Mouse (Mus musculus) neural tube, embryonic 13.5 days (tissue): ENCODE results near the gene Gucy2e. TPM values are rescaled to one million over a fixed set of nuclear protein-coding genes. Genes with fewer than 3 reads are reported as not detected.
A peak's percentile ranks its signal among the peaks of the same experiment; 100 is the strongest.

Experiments used
- ATAC-seq: fragments of 200-750 bp; cut with Nextera tagmentation; 2 replicates; pipeline ENCODE4 v1.8.0; 2017; ENCODE audit warnings: low read depth, mild to moderate bottlenecking, moderate TSS enrichment, moderate library complexity
- H3K27ac ChIP-seq: fragments of 300-500 bp; sonication (generic); replicated peaks from 2 replicates; pipeline ENCODE4 v1.5.1; 2015; ENCODE audit warnings: moderate library complexity, mild to moderate bottlenecking, inconsistent platforms
- H3K27me3 ChIP-seq: fragments of 300-500 bp; sonication (generic); 2 replicates; pipeline ENCODE4 v1.6.1; 2015; ENCODE audit warnings: mild to moderate bottlenecking, inconsistent platforms
- H3K36me3 ChIP-seq: fragments of 300-500 bp; sonication (generic); 2 replicates; pipeline ENCODE4 v1.6.1; 2015; ENCODE audit warnings: mild to moderate bottlenecking, inconsistent platforms
- H3K4me1 ChIP-seq: fragments of 300-500 bp; sonication (generic); replicated peaks from 2 replicates; pipeline ENCODE4 v1.6.1; 2015; ENCODE audit warnings: inconsistent platforms
- H3K4me2 ChIP-seq: fragments of 300-500 bp; sonication (generic); 2 replicates; pipeline ENCODE4 v1.6.1; 2015; ENCODE audit warnings: inconsistent platforms, mild to moderate bottlenecking, moderate library complexity
- H3K4me3 ChIP-seq: fragments of 300-500 bp; sonication (generic); 2 replicates; pipeline ENCODE4 v1.5.1; 2015; ENCODE audit warnings: mild to moderate bottlenecking, inconsistent platforms
- H3K9ac ChIP-seq: fragments of 300-500 bp; sonication (generic); 2 replicates; pipeline ENCODE4 v1.6.1; 2015; ENCODE audit warnings: moderate library complexity, mild to moderate bottlenecking, inconsistent platforms
- H3K9me3 ChIP-seq: fragments of 300-500 bp; sonication (generic); 2 replicates; pipeline ENCODE4 v1.6.1; 2016; ENCODE audit warnings: inconsistent platforms
- WGBS: fragments of 180-500 bp; shearing (Covaris S2); methylation state at CpG from one replicate; pipeline ENCODE4 v1.1.7; 2015; 5-methylcytosine and 5-hydroxymethylcytosine counted together
- polyA plus RNA-seq: library from polyadenylated mRNA; unstranded; fragments of >200 nt; fragmentation: Nextera tagmentation; extraction: Ambion mirVana; gene quantifications from 2 replicates; pipeline ENCODE4 v1.2.1, GENCODE M21; 2015

Gene Gucy2e
- polyA plus RNA-seq, 1 experiment from 2014 or later, result 0.21 TPM

DNA sequence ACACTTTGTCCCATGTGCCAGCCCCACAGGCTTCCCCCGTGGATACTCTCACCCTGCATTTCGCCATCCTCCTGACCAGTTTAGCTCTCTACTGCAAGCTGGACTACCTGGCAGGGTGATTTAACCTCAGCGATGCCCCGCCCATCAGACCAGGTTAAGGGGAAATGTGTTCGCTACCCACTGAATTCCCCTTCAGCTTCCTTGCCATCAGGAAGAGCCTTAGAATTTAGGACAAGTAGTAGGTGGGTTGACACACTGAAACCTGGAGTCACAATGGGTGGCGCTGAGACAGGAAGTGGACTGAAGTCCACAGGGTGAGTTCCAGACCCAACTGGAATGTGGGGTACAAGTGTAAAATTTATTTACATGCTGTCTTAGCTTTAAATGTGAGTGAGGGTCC lies 39.1 kb downstream of the Gucy2e start, which contains the start of gene Alox8:
Gene Alox8, minus strand, starts transcription at position 101 of the 400 bp plus-strand sequence.
- peaks cover 42% of the 10 kb centered on the region for H3K27me3 ChIP-seq
- no peak for ATAC-seq
- peaks cover 9% of the 10 kb centered on the region for H3K4me1 ChIP-seq
- no peak within 1 kb of the TSS for H3K27ac ChIP-seq
- no peaks in the 10 kb centered on the region for H3K9me3 ChIP-seq
- H3K36me3 ChIP-seq, result no peaks in the 10 kb centered on the region
- peak within 1 kb of the TSS; percentile 28; the same call in 1 of the 2 replicates for H3K9ac ChIP-seq
- H3K4me3 ChIP-seq, result peak within 1 kb of the TSS; percentile 25
- peak within 1 kb of the TSS; percentile 42 for H3K4me2 ChIP-seq
- WGBS, result 29% methylated on average over 6 of the region's 6 CpGs

DNA sequence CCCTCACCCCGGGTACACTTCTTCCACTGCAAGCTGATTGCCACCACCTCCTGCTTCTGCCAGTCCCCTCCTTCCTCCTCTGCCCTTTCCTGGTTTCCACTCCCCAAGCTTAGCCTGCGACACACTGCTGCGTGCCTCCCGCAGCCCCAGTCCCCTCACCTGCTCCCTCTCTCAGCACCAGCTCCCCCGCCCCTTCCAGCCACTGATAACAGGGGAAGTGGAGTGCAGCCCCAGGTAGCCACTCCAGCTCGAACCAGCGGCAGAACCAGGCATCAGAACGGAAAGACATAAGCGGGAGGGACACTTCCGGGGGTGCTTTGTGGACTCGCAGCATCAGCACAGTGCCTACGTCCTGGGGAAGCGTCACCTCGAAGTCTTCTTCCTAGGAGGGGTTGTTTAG lies 39.6 kb downstream of the Gucy2e start:
- Histone ChIP-seq H3K9me3 (no peaks in the 10 kb centered on the region), H3K4me2 (peak overlapping the region; percentile 42), H3K4me1 (peaks cover 9% of the 10 kb centered on the region), H3K27ac (no peak overlapping the region), H3K36me3 (no peaks in the 10 kb centered on the region), H3K27me3 (peaks cover 42% of the 10 kb centered on the region), H3K4me3 (peak overlapping the region; percentile 25), H3K9ac (peak overlapping the region; percentile 28; the same call in 1 of the 2 replicates)
- no peak for ATAC-seq
- 2% methylated on average over 14 of the region's 14 CpGs for WGBS

DNA sequence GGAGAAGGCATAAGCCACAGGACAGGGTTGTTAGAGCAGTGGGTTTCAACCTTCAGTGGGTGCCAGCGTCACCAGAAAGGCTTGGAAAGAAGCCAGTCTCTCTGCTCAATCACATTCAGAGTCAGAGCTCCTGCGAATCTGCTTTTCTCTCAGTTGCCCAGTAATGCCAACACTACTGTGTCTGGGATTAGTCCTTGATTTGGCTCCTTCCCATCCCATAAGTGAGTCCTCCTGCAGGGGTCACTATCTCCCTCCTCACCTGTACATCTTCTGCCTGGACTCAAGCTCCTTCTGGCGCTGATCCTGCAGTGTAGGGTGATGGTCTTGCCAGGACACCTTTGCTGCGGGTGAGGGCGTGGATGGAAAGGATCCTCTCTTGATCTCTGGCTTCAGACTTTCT lies 40.1 kb downstream of the Gucy2e start:
- WGBS, result 8% methylated on average over 5 of the region's 5 CpGs
- peak overlapping the region; percentile 28; the same call in 1 of the 2 replicates for H3K9ac ChIP-seq
- no peak for ATAC-seq
- no peaks in the 10 kb centered on the region for H3K36me3 ChIP-seq
- no peak overlapping the region for H3K27ac ChIP-seq
- peak overlapping the region; percentile 42 for H3K4me2 ChIP-seq
- peaks cover 9% of the 10 kb centered on the region for H3K4me1 ChIP-seq
- no peaks in the 10 kb centered on the region for H3K9me3 ChIP-seq
- H3K4me3 ChIP-seq, result peak overlapping the region; percentile 25; the same call in 1 of the 2 replicates
- peaks cover 42% of the 10 kb centered on the region for H3K27me3 ChIP-seq

DNA sequence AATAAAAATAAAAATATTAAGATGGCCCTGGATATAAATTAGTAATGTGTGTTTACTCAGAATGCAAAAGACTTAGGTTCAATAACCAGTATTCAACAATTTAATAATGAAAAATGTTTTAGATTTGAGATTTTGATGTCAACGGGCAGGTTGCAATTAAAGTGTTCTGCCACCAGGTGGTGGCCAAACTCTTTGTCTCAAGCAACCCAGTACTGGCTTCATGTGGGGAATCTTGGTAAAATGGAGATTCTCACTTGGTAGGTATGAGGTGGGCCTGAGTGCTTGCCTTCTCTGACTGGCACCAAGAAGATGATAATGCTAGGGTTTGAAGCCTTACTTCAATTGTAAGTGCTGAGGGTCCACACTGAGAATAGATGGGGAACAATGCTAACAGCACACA lies 44.0 kb downstream of the Gucy2e start:
- Histone ChIP-seq H3K9ac (no peak overlapping the region), H3K9me3 (no peaks in the 10 kb centered on the region), H3K4me3 (no peak overlapping the region), H3K36me3 (no peaks in the 10 kb centered on the region), H3K4me2 (no peak overlapping the region), H3K27ac (no peak overlapping the region), H3K27me3 (peaks cover 31% of the 10 kb centered on the region), H3K4me1 (peaks cover 9% of the 10 kb centered on the region)
- no peak for ATAC-seq
- WGBS, result 2% methylated on average over 1 of the region's 1 CpGs

DNA sequence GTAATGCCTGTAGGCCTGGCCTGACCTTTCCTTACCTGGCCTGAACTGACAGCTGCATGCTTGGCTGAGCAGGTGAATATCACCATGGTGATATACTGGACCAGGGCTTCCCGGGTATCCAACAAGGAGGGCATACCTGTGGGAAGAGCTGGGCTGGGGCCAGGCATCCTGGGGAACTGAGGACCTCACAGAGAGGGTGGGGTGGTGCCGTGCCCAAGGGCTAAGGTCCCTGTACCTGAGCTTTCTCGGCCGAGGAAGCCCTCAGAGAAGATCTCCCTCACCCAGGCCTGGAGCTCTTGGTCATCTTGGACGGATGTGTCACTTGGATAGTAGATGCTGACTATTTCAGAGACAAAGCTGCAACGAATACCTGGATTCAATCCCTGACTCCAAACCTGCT lies 50.9 kb downstream of the Gucy2e start:
- Histone ChIP-seq H3K4me1 (no peaks in the 10 kb centered on the region), H3K27me3 (no peaks in the 10 kb centered on the region), H3K9me3 (no peaks in the 10 kb centered on the region), H3K36me3 (no peaks in the 10 kb centered on the region), H3K27ac (no peak overlapping the region), H3K9ac (no peak overlapping the region), H3K4me3 (no peak overlapping the region), H3K4me2 (no peak overlapping the region)
- WGBS, result 86% methylated on average over 6 of the region's 6 CpGs
- ATAC-seq, result no peak

DNA sequence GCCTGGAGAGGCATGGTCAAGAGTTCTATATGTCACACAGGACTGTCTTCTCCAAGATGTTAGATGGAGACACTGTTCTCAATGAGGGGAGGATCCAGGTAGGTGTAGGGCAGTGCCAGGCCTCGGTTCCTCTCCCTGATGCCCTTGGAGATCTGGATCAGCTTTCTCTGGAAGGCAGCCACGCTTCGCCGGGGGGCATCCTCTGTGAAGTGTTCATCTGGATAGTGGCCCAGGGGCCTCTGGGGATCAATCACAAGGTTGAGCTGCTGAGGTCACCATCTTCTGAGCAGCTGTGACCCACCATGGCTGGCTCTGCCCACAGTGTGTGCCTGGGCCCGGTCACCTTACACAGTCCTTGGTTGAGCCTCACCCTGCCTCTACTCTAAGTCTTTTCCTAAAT lies 51.8 kb downstream of the Gucy2e start:
- Histone ChIP-seq H3K27ac (no peak overlapping the region), H3K9me3 (no peaks in the 10 kb centered on the region), H3K4me3 (no peak overlapping the region), H3K4me1 (no peaks in the 10 kb centered on the region), H3K4me2 (no peak overlapping the region), H3K27me3 (no peaks in the 10 kb centered on the region), H3K36me3 (no peaks in the 10 kb centered on the region), H3K9ac (no peak overlapping the region)
- 85% methylated on average over 5 of the region's 5 CpGs for WGBS
- no peak for ATAC-seq

DNA sequence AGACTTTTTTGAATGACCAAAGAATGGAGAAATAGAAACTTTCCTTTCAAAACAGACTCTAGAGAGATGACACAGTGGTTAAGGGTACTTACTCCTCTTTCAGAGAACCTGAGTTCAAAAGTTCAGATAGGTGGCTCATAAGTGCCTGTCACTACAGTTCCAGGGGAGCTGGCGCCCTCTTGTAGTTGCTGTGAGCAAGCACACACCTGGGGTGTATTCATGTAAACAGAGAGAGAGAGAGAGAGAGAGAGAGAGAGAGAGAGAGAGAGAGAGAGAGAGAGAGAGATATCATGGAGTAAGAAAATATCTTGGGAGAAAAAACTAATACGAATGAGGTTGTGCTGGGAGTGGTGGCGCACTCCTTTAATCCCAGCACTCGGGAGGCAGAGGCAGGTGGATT lies 56.7 kb downstream of the Gucy2e start:
- Histone ChIP-seq H3K36me3 (no peaks in the 10 kb centered on the region), H3K4me3 (no peak overlapping the region), H3K4me1 (no peaks in the 10 kb centered on the region), H3K9me3 (no peaks in the 10 kb centered on the region), H3K4me2 (no peak overlapping the region), H3K27me3 (no peaks in the 10 kb centered on the region), H3K9ac (no peak overlapping the region), H3K27ac (no peak overlapping the region)
- no peak for ATAC-seq
- 86% methylated on average over 4 of the region's 4 CpGs for WGBS

DNA sequence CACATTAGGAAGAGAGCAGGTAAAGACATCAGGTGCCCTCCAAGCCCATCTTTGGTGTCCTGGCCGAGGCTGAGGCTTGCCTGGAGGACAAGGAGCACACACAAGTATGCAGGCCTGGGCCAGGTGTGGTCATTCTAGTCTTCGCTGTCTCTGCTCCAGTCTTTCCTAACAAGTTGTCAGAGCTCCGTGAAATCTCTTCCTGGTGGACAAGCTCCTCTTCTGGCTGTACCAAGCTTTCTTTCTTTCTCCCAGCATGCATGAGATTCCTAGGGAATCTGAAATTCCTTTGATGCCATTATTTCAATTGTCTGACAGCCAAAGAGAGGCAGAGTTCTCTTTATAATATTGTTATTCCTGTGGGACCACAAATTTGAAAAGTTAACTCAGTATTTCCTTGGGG lies 57.3 kb downstream of the Gucy2e start:
- ATAC-seq, result no peak
- no peak overlapping the region for H3K4me3 ChIP-seq
- H3K9ac ChIP-seq, result no peak overlapping the region
- no peak overlapping the region for H3K27ac ChIP-seq
- H3K4me2 ChIP-seq, result no peak overlapping the region
- no peaks in the 10 kb centered on the region for H3K36me3 ChIP-seq
- 63% methylated on average over 3 of the region's 3 CpGs for WGBS
- H3K9me3 ChIP-seq, result no peaks in the 10 kb centered on the region
- H3K4me1 ChIP-seq, result no peaks in the 10 kb centered on the region
- no peaks in the 10 kb centered on the region for H3K27me3 ChIP-seq

DNA sequence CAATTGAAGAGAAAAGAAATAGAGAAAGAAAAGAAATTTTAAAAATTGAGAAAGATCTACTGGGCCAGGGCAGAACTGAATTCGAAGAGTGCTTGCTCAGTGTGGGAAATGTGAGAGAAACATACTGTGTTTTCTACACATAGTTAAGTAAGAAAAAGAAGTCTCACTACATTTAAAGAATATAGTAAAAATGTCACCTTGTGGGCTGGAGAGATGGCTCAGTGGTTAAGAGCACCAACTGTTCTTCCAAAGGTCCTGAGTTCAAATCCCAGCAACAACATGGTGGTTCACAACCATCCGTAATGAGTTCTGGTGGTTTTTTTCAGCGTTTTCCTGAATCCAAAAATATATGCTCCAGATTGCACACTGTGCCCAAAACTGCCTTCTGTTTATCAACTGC lies 58.3 kb downstream of the Gucy2e start:
- Histone ChIP-seq H3K4me3 (no peak overlapping the region), H3K27ac (no peak overlapping the region), H3K27me3 (no peaks in the 10 kb centered on the region), H3K9me3 (no peaks in the 10 kb centered on the region), H3K36me3 (no peaks in the 10 kb centered on the region), H3K4me1 (no peaks in the 10 kb centered on the region), H3K9ac (no peak overlapping the region), H3K4me2 (no peak overlapping the region)
- WGBS, result 76% methylated on average over 3 of the region's 3 CpGs
- no peak for ATAC-seq

DNA sequence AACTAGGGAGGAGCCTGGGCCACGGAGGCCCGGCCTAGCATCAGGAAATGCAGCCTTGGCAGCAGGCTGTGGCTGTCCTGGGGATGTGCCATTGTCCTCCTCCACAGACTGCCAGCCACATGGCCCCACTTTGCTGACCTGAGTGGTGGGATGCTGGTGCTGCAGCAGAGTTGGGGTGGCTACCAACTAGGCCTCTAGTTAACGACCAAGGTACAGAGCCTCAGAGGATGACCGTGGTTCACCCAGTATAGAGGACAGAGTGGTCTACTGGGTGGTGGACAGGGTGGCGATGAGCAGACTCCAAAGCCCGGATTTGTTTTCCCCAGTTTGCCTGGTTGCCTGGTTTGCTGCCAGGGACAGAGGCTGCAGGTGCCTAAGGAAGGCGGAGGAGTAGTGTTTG lies 62.1 kb downstream of the Gucy2e start:
- no peaks in the 10 kb centered on the region for H3K27me3 ChIP-seq
- H3K4me1 ChIP-seq, result no peaks in the 10 kb centered on the region
- H3K36me3 ChIP-seq, result no peaks in the 10 kb centered on the region
- ATAC-seq, result no peak
- 90% methylated on average over 7 of the region's 7 CpGs for WGBS
- no peak overlapping the region for H3K4me2 ChIP-seq
- H3K27ac ChIP-seq, result no peak overlapping the region
- H3K4me3 ChIP-seq, result no peak overlapping the region
- H3K9ac ChIP-seq, result no peak overlapping the region
- H3K9me3 ChIP-seq, result no peaks in the 10 kb centered on the region

DNA sequence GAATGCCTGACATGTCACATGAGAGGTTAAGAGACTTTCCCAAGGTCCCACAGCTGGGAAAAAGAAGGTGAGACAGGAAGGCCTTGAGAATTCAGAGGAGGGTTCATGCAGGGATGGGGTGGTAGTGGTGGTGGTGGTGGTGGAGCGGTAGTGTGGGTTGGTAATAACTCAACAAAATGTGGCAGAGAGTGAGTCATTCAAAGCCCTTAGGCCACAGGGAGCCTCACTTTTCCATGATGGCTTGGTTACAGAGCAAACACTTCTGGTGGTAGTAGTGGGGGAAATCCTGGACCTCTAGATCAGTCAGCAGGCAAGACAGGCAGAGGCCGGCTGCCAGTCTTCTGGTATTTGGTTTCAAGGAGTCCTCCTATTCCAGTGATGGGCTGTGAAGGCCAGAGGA lies 64.2 kb downstream of the Gucy2e start:
- Histone ChIP-seq H3K9ac (no peak overlapping the region), H3K4me1 (no peaks in the 10 kb centered on the region), H3K9me3 (no peaks in the 10 kb centered on the region), H3K27me3 (no peaks in the 10 kb centered on the region), H3K27ac (no peak overlapping the region), H3K4me2 (no peak overlapping the region), H3K4me3 (no peak overlapping the region), H3K36me3 (no peaks in the 10 kb centered on the region)
- 85% methylated on average over 2 of the region's 2 CpGs for WGBS
- no peak for ATAC-seq

DNA sequence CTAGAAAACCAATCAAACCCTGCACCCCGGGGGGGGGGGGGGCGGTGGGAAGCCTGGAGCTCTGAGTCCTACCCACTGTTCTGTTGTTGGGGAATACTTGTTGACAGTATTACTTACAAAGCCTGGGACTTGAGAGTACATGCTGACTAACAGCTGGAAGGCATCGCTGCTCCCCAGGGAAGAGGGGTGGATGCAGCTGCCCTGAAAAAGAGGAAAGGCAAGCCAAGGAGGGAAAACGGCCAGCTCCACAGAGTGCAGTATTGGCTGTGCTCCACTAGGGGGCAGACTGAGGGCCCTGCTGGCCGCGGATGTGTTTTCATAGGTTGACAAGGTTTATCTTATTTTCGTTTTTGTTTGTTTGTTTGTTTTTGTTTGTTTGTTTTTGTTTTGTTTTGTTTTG lies 65.2 kb downstream of the Gucy2e start:
- no peaks in the 10 kb centered on the region for H3K27me3 ChIP-seq
- H3K4me1 ChIP-seq, result no peaks in the 10 kb centered on the region
- WGBS, result 26% methylated on average over 7 of the region's 7 CpGs
- no peak overlapping the region for H3K4me3 ChIP-seq
- H3K36me3 ChIP-seq, result no peaks in the 10 kb centered on the region
- no peak overlapping the region for H3K27ac ChIP-seq
- ATAC-seq, result no peak
- no peaks in the 10 kb centered on the region for H3K9me3 ChIP-seq
- no peak overlapping the region for H3K9ac ChIP-seq
- no peak overlapping the region for H3K4me2 ChIP-seq

DNA sequence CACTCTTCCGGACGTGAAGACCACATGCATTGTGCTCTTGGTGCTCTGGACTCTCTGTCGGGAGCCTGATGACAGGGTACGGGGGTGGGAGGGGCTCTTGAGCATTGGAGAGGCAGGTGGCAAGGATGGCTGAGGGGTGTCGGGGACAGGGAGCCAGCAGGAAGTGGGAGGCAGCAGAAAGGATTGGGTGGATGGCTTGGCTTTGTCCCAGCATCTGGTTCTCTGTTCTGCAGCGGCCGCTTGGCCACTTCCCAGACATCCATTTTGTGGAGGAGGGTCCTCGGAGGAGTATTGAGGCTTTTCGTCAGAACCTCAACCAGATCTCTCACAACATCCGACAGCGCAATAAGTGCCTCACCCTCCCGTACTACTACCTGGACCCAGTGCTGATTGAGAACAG lies 67.5 kb downstream of the Gucy2e start:
- H3K27me3 ChIP-seq, result no peaks in the 10 kb centered on the region
- no peaks in the 10 kb centered on the region for H3K4me1 ChIP-seq
- no peak overlapping the region for H3K27ac ChIP-seq
- H3K36me3 ChIP-seq, result no peaks in the 10 kb centered on the region
- H3K4me3 ChIP-seq, result no peak overlapping the region
- no peak for ATAC-seq
- H3K9ac ChIP-seq, result no peak overlapping the region
- 92% methylated on average over 12 of the region's 12 CpGs for WGBS
- no peaks in the 10 kb centered on the region for H3K9me3 ChIP-seq
- H3K4me2 ChIP-seq, result no peak overlapping the region
